Mouse (Mus musculus) liver, embryonic 14.5 days (tissue): ENCODE measurements around the gene Gm5941. TPM values are rescaled to one million over a fixed set of nuclear protein-coding genes. Genes with fewer than 3 reads are reported as not detected.
"Not testable (repeated sequence)": the region's sequence is repeated elsewhere in the genome, so short reads cannot be mapped to it uniquely, and the experiment has no call there.

ENCODE experiments used
- ATAC-seq: fragments of 200-750 bp; cut with Nextera tagmentation; 2 replicates; pipeline ENCODE4 v1.8.0; 2017; ENCODE audit warnings: moderate number of reproducible peaks, mild to moderate bottlenecking, moderate library complexity; ENCODE audit not compliant: insufficient read depth
- DNase-seq, 3 experiments: peaks; one replicate each; pipeline ENCODE4 v3.0.0-alpha.2; 2012 to 2013; ENCODE audit warnings: low read depth in 3 of 3, low spot score in 3 of 3
- H3K27ac ChIP-seq: fragments of 300-500 bp; sonication (generic); 2 replicates; pipeline ENCODE4 v1.5.1; 2014; ENCODE audit warnings: moderate library complexity, mild to moderate bottlenecking, control low read depth, inconsistent platforms
- H3K27me3 ChIP-seq: fragments of 300-500 bp; sonication (generic); 2 replicates; pipeline ENCODE4 v1.6.1; 2014; ENCODE audit warnings: mild to moderate bottlenecking, low read length, moderate library complexity; ENCODE audit not compliant: control insufficient read depth, insufficient read depth
- H3K36me3 ChIP-seq: fragments of 300-500 bp; sonication (generic); replicated peaks from 2 replicates; pipeline ENCODE4 v1.6.1; 2014; ENCODE audit warnings: low read depth; ENCODE audit not compliant: control insufficient read depth, insufficient read depth
- H3K4me1 ChIP-seq, 2 experiments: fragments of 200-500 bp in 1 of 2; fragments of 300-500 bp in 1 of 2; sonication (generic) in 1 of 2; replicated peaks; 2 replicates each; pipeline ENCODE4 v1.6.1; 2012 to 2014; ENCODE audit warnings: antibody characterized with exemption in 1 of 2, inconsistent platforms in 1 of 2, low read length in 1 of 2; ENCODE audit not compliant: control insufficient read depth in 2 of 2, insufficient read depth in 2 of 2
- H3K4me2 ChIP-seq: fragments of 300-500 bp; sonication (generic); 2 replicates; pipeline ENCODE4 v1.6.1; 2014; ENCODE audit warnings: low read depth, mild to moderate bottlenecking, control low read depth, moderate library complexity
- H3K4me3 ChIP-seq, 2 experiments: fragments of 200-500 bp in 1 of 2; fragments of 300-500 bp in 1 of 2; sonication (generic) in 1 of 2; 2 replicates each; pipeline ENCODE4 v1.5.1; 2012 to 2014; ENCODE audit warnings: low read depth in 2 of 2, low read length in 2 of 2, mild to moderate bottlenecking in 2 of 2, control low read depth in 1 of 2, inconsistent platforms in 1 of 2, moderate library complexity in 1 of 2; ENCODE audit not compliant: insufficient read depth in 1 of 2
- H3K9ac ChIP-seq: fragments of 300-500 bp; sonication (generic); replicated peaks from 2 replicates; pipeline ENCODE4 v1.6.1; 2014; ENCODE audit warnings: mild to moderate bottlenecking, control low read depth, moderate library complexity
- H3K9me3 ChIP-seq: fragments of 300-500 bp; sonication (generic); 2 replicates; pipeline ENCODE4 v1.6.1; 2016; ENCODE audit warnings: low read length, mixed read lengths; ENCODE audit not compliant: control insufficient read depth
- CTCF ChIP-seq: IDR thresholded peaks from 2 replicates; pipeline ENCODE4 v1.5.1; 2016; ENCODE audit warnings: antibody characterized with exemption, low read depth, control low read depth
- EP300 ChIP-seq: IDR thresholded peaks from 2 replicates; pipeline ENCODE4 v1.6.1; 2016; ENCODE audit warnings: antibody characterized with exemption, low read depth
- WGBS: fragments of 180-500 bp; shearing (Covaris S2); extraction: QIAGEN DNeasy Blood & Tissue Kit; methylation state at CpG from one replicate; pipeline ENCODE4 v1.1.7; 2014; ENCODE audit not compliant: insufficient replicate concordance; 5-methylcytosine and 5-hydroxymethylcytosine counted together
- polyA plus RNA-seq, 2 experiments: library from polyadenylated mRNA; depleted of rRNA in 1 of 2; stranded (reverse) in 1 of 2; unstranded in 1 of 2; fragments of >200 nt; fragmentation: Nextera tagmentation in 1 of 2; extraction: Ambion mirVana in 1 of 2; gene quantifications; 2 replicates each; pipeline versions ENCODE4 v1.2.1 to v1.2.3; 2012 to 2014

Gene Gm5941
- polyA plus RNA-seq (2012; rRNA removed) = not detected in 2 replicates
- polyA plus RNA-seq (2014; fragmentation: Nextera tagmentation; extraction: Ambion mirVana) = not detected in 2 replicates

DNA sequence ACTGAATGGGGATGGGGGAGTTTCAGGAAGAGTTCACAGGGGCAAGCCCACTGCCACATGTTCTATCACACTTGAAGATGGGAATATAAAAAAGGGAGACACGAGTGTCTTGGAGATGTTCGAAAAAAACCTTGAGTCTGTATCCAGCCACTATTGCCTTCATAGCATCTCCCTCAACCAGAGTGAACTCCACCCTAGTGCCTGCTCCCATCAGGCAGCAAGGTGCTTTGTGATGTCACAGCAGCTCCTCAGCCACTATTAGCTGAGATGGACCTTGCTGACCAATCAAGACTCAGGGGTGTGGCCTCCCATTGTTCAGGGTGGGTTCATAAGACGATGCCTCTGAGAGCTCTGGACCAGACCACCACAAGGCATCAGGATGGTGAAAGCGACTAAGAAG lies at the start of gene Gm5941:
Gm5941 (plus strand) TSS at position 301 of the 400 bp plus-strand sequence.
- not testable (repeated sequence) for H3K9ac ChIP-seq, ATAC-seq, H3K4me3 ChIP-seq, H3K4me1 ChIP-seq, H3K36me3 ChIP-seq, H3K9me3 ChIP-seq, H3K4me2 ChIP-seq, H3K27ac ChIP-seq, H3K27me3 ChIP-seq, DNase-seq
- 65% methylated on average over 4 of the region's 4 CpGs for WGBS

DNA sequence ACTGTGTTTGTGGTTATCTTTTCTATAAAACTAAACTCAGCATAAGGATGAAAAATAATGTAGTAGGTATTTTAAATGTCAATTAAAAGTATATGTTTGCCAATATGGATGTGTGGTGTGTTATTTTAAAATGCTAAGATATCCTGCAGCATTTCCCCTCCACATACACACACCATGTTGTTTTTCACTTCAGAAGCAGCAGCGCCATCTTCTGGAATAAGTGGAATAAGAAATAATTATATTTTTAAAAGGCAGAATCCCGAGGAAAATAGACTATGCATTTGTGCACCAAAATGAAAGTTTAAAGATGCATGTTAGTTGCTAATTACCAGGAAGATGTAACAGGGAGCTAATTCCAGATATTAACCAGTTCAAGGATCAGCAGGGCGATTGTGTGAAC lies 29.3 kb upstream of the Gm5941 start:
- Histone ChIP-seq H3K9ac (no peak overlapping the region), H3K9me3 (no peaks in the 10 kb centered on the region), H3K4me2 (no peak overlapping the region), H3K27ac (no peak overlapping the region), H3K4me3 (no peak overlapping the region), H3K27me3 (no peaks in the 10 kb centered on the region), H3K4me1 (no peaks in the 10 kb centered on the region), H3K36me3 (no peaks in the 10 kb centered on the region)
- ATAC-seq (no peak), DNase-seq (no peak)
- TF ChIP-seq EP300 = no peak
- TF ChIP-seq CTCF = no peak
- 18% methylated on average over 3 of the region's 3 CpGs for WGBS

- no peak for ATAC-seq
- WGBS = 21% methylated on average over 4 of the region's 4 CpGs
- no peaks in the 10 kb centered on the region for H3K4me1 ChIP-seq
- no peak overlapping the region for H3K9ac ChIP-seq
- H3K27ac ChIP-seq = no peak overlapping the region
- H3K4me3 ChIP-seq = no peak overlapping the region
- TF ChIP-seq CTCF (no peak), EP300 (no peak)
- H3K36me3 ChIP-seq = no peaks in the 10 kb centered on the region
- H3K27me3 ChIP-seq = no peaks in the 10 kb centered on the region
- no peak overlapping the region for H3K4me2 ChIP-seq
- no peaks in the 10 kb centered on the region for H3K9me3 ChIP-seq
- DNase-seq = no peak
These were observed 25.0 kb upstream of the Gm5941 start for GRCm38 (mm10) chrX:92464773-92465172.

DNA sequence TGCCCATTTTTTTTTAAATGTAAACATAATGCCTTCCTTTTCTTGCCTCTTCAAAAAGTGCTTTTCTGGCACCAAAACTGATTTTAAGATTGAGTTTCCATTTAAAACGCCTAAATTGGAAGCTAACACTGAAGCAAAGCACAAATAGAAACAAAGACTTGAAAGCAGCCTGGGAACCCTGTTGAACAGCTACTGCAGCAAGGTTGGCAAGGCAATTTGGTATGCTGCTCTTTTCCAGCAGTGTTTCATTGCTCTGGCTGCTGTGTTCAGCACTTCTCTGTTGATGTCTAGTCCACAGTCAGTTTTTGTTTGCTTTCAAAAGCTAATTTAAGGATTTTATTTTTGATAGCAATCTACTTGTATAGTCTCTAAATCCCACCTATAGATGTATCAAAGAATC lies 8.5 kb downstream of the Gm5941 start:
- Histone ChIP-seq H3K4me1 (no peaks in the 10 kb centered on the region), H3K36me3 (no peaks in the 10 kb centered on the region), H3K9ac (no peak overlapping the region), H3K4me3 (no peak overlapping the region), H3K4me2 (no peak overlapping the region), H3K27ac (no peak overlapping the region), H3K9me3 (no peaks in the 10 kb centered on the region), H3K27me3 (no peaks in the 10 kb centered on the region)
- DNase-seq = no peak
- 21% methylated on average over 1 of the region's 1 CpGs for WGBS
- no peak for TF ChIP-seq CTCF
- no peak for TF ChIP-seq EP300
- ATAC-seq = no peak

GRCm38 (mm10) chrX:92527826-92528225 lies 38.1 kb downstream of the Gm5941 start:
- no peaks in the 10 kb centered on the region for H3K36me3 ChIP-seq
- H3K4me3 ChIP-seq = no peak overlapping the region
- DNase-seq (no peak), ATAC-seq (no peak)
- H3K4me1 ChIP-seq = no peaks in the 10 kb centered on the region
- WGBS = 53% methylated on average over 1 of the region's 1 CpGs
- no peaks in the 10 kb centered on the region for H3K9me3 ChIP-seq
- no peak for TF ChIP-seq CTCF
- TF ChIP-seq EP300 = no peak
- H3K27me3 ChIP-seq = no peaks in the 10 kb centered on the region
- H3K9ac ChIP-seq = no peak overlapping the region
- no peak overlapping the region for H3K27ac ChIP-seq
- no peak overlapping the region for H3K4me2 ChIP-seq

Other genes starting within 250 kb of the Gm5941 start
- gene Mageb18, start 109.6 kb downstream of the Gm5941 start, polyA plus RNA-seq (2012; rRNA removed) = not detected in 2 replicates
- not detected in 2 replicates for gene Mageb18, start 109.6 kb downstream of the Gm5941 start, polyA plus RNA-seq (2014; fragmentation: Nextera tagmentation; extraction: Ambion mirVana)